Comparison of ENCODE assay signal across 8 mouse cellular contexts in the genomic region with DNA sequence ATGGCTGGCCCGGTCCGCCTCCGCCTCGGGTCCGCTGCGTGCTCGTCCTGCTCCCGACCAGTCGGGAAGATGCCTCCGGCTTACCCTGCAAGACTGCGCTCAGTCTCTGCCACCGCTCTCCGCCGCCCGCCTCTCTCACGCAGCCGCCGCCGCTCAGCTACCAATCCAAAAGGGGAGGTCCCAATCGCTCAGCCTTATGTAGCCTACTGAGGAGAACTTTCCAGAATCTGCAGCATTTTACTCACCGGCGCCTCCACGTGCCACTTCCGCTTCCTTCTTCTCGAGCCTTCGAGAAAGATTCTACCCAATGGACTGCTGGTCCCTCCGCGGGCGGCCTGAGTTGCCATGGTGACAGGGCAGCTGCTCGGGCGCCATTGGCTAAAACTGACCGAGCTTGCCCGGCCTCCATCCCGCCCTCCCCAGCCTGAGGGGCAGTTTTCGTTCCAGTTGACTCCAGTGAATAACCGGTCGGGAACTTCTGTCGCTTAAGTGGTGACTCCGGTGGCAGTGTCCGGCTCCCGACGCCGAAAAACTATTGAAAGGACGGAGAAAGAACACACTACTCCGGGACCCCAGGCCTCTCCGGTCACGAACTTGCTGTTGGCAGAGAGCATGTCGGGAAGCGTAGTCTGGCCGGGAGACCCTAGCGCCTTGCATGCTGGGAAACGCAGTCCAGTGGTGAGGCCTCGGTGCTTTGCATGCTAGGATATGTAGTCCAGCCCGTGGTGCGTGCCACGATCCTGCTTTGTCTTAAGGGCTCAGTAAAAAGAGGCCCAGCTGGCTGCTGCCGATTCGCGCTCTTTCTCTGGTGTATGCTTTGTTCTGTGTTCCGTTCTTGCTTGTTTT. TPM values are rescaled to one million over a fixed set of nuclear protein-coding genes. Genes with fewer than 3 reads are reported as not detected.
A peak's percentile ranks its signal among the peaks of the same experiment; 100 is the strongest.
DNase-seq lines count a peak whose midpoint lies in the region; ATAC-seq and TF ChIP-seq lines count a peak whose summit lies in the region.

A gene (minus strand): TSS at position 302 of the 846 bp plus-strand sequence.

- peaks cover 15 to 28% of the 10 kb centered on the region in 2 experiments for H3K36me3 ChIP-seq in CH12.LX (replicated peaks in 1 of 2; ENCODE audit: control insufficient read depth in 1 of 2, insufficient read depth in 1 of 2, low read length in 1 of 2)
- no peaks in the 10 kb centered on the region; the same call in none of the 2 replicates for H3K36me3 ChIP-seq in forebrain, embryonic 11.5 days (ENCODE audit: control insufficient read depth, insufficient read depth, low read length)
- peaks cover 5% of the 10 kb centered on the region for H3K36me3 ChIP-seq in heart, embryonic 16.5 days (ENCODE audit: control insufficient read depth, insufficient read depth)
- peaks cover 20% of the 10 kb centered on the region for H3K36me3 ChIP-seq in liver, embryonic 15.5 days (replicated peaks)
- H3K36me3 ChIP-seq in neural tube, embryonic 12.5 days: peaks cover 15% of the 10 kb centered on the region

- peak within 1 kb of the TSS; percentile 25; the same call in 1 of the 2 replicates for H3K27ac ChIP-seq in CH12.LX (ENCODE audit: insufficient read depth, low read depth)
- H3K27ac ChIP-seq in forebrain, embryonic 11.5 days (ENCODE audit: low read depth, low read length): peak within 1 kb of the TSS; percentile 78
- peak within 1 kb of the TSS; percentile 75 for H3K27ac ChIP-seq in heart, embryonic 16.5 days (ENCODE audit: low read length)
- H3K27ac ChIP-seq in liver, embryonic 15.5 days (replicated peaks): peak within 1 kb of the TSS; percentile 84
- peak within 1 kb of the TSS; percentile 53; the same call in 1 of the 2 replicates for H3K27ac ChIP-seq in neural tube, embryonic 12.5 days

- TF ChIP-seq RAD21 in CH12.LX (IDR thresholded peaks at IDR 0.05; ENCODE audit: low read depth, low read length): no peak

- peak within 1 kb of the TSS; percentile 79 to 97 (median 89) for H3K4me3 ChIP-seq in CH12.LX (replicated peaks in 1 of 3; ENCODE audit: low read depth in 2 of 3, low read length in 2 of 3, poor library complexity in 1 of 3)
- H3K4me3 ChIP-seq in forebrain, embryonic 11.5 days (ENCODE audit: low read depth, low read length): peak within 1 kb of the TSS; percentile 71
- H3K4me3 ChIP-seq in heart, embryonic 16.5 days (ENCODE audit: low read length): peak within 1 kb of the TSS; percentile 81
- H3K4me3 ChIP-seq in liver, embryonic 15.5 days (replicated peaks): peak within 1 kb of the TSS; percentile 77
- peak within 1 kb of the TSS; percentile 68 for H3K4me3 ChIP-seq in neural tube, embryonic 12.5 days

- TF ChIP-seq POLR2A in CH12.LX (IDR thresholded peaks at IDR 0.05; ENCODE audit: low read depth, low read length): peak; percentile 85

- peak within 1 kb of the TSS; percentile 88 for H3K4me2 ChIP-seq in CH12.LX (ENCODE audit: insufficient read depth, low read depth, poor library complexity, severe bottlenecking)
- peak within 1 kb of the TSS; percentile 84 for H3K4me2 ChIP-seq in forebrain, embryonic 11.5 days (ENCODE audit: low read depth, low read length, severe bottlenecking)
- H3K4me2 ChIP-seq in heart, embryonic 16.5 days (ENCODE audit: low read depth, low read length): peak within 1 kb of the TSS; percentile 90
- H3K4me2 ChIP-seq in liver, embryonic 15.5 days: peak within 1 kb of the TSS; percentile 98
- H3K4me2 ChIP-seq in neural tube, embryonic 12.5 days (replicated peaks): peak within 1 kb of the TSS; percentile 92

- H3K4me1 ChIP-seq in CH12.LX (ENCODE audit: control insufficient read depth in 1 of 2, insufficient read depth in 2 of 2): peaks cover 0 to 24% of the 10 kb centered on the region in 2 experiments; a peak in 2 of 4 replicates
- peaks cover 7% of the 10 kb centered on the region; the same call in 1 of the 2 replicates for H3K4me1 ChIP-seq in forebrain, embryonic 11.5 days (replicated peaks; ENCODE audit: control insufficient read depth, insufficient read depth, low read length)
- H3K4me1 ChIP-seq in heart, embryonic 16.5 days (ENCODE audit: control insufficient read depth, insufficient read depth, low read length): peaks cover 13% of the 10 kb centered on the region
- H3K4me1 ChIP-seq in liver, embryonic 15.5 days (replicated peaks): peaks cover 34% of the 10 kb centered on the region
- H3K4me1 ChIP-seq in neural tube, embryonic 12.5 days: peaks cover 20% of the 10 kb centered on the region

- peak; percentile 99 for DNase-seq in CH12.LX (ENCODE audit: extremely low read depth)
- peak; percentile 96 for DNase-seq in c-Kit-positive CD71-positive TER-119-negative erythroid progenitor cells, embryonic 14.5 days (ENCODE audit: low read depth)
- peak; percentile 99 for DNase-seq in forebrain, embryonic 11.5 days (ENCODE audit: low spot score)
- peak; percentile 97 to 99 for DNase-seq in kidney, postnatal 36 days
- peak; percentile 99 for DNase-seq in telencephalon, adult 2 months (ENCODE audit: low read depth, low spot score)

- no peak for TF ChIP-seq EP300 in CH12.LX (IDR thresholded peaks at IDR 0.05; ENCODE audit: low read length)

- TF ChIP-seq CTCF in CH12.LX (conservative IDR thresholded peaks at IDR 0.05 in 1 of 2, IDR thresholded peaks at IDR 0.05 in 1 of 2; ENCODE audit: low read depth in 2 of 2, low read length in 2 of 2): no peak

- H3K79me2 ChIP-seq in CH12.LX (replicated peaks; ENCODE audit: control insufficient read depth, extremely low read depth, insufficient read depth, poor library complexity, severe bottlenecking): peaks cover 30% of the 10 kb centered on the region

- in situ Hi-C loops in CH12.LX (cut with MboI; ENCODE audit: low pct_ligation_motif_present, low pct_unique_long_range_greater_than_20kb, low sequenced_read_pairs): no loop called here

- no peaks in the 10 kb centered on the region for H3K27me3 ChIP-seq in CH12.LX (replicated peaks)
- H3K27me3 ChIP-seq in forebrain, embryonic 11.5 days (ENCODE audit: control insufficient read depth, insufficient read depth, low read length): no peaks in the 10 kb centered on the region
- H3K27me3 ChIP-seq in heart, embryonic 16.5 days (ENCODE audit: control insufficient read depth, insufficient read depth, low read length): no peaks in the 10 kb centered on the region
- H3K27me3 ChIP-seq in liver, embryonic 15.5 days: no peaks in the 10 kb centered on the region
- no peaks in the 10 kb centered on the region for H3K27me3 ChIP-seq in neural tube, embryonic 12.5 days (replicated peaks)

- dilution Hi-C loops in CH12.LX (cut with MboI; ENCODE audit: extremely low pct_ligation_motif_present, extremely low pct_unique_long_range_greater_than_20kb, low sequenced_read_pairs): no loop called here

- under 1% methylated on average over 60 of the region's 60 CpGs for WGBS in forebrain, embryonic 11.5 days
- WGBS in heart, embryonic 16.5 days: under 1% methylated on average over 60 of the region's 60 CpGs
- WGBS in liver, embryonic 15.5 days (ENCODE audit: insufficient replicate concordance): under 1% methylated on average over 60 of the region's 60 CpGs
- WGBS in neural tube, embryonic 12.5 days: under 1% methylated on average over 58 of the region's 60 CpGs

- H3K9me3 ChIP-seq in CH12.LX (replicated peaks; ENCODE audit: low read length): no peaks in the 10 kb centered on the region
- H3K9me3 ChIP-seq in forebrain, embryonic 11.5 days (ENCODE audit: control insufficient read depth, low read length): no peaks in the 10 kb centered on the region
- H3K9me3 ChIP-seq in heart, embryonic 16.5 days (replicated peaks; ENCODE audit: control insufficient read depth, low read length): no peaks in the 10 kb centered on the region
- no peaks in the 10 kb centered on the region for H3K9me3 ChIP-seq in liver, embryonic 15.5 days (replicated peaks)
- H3K9me3 ChIP-seq in neural tube, embryonic 12.5 days: no peaks in the 10 kb centered on the region

- peak within 1 kb of the TSS; percentile 83 for H3K9ac ChIP-seq in CH12.LX (ENCODE audit: insufficient read depth, low read depth)
- peak within 1 kb of the TSS; percentile 80 for H3K9ac ChIP-seq in forebrain, embryonic 11.5 days (ENCODE audit: low read length)
- peak within 1 kb of the TSS; percentile 80 for H3K9ac ChIP-seq in heart, embryonic 16.5 days (ENCODE audit: low read length)
- H3K9ac ChIP-seq in liver, embryonic 15.5 days: peak within 1 kb of the TSS; percentile 81
- H3K9ac ChIP-seq in neural tube, embryonic 12.5 days: peak within 1 kb of the TSS; percentile 74

- peak; percentile 99 for ATAC-seq in forebrain, embryonic 11.5 days (replicated peaks; ENCODE audit: low FRiP score)
- peak; percentile 98 for ATAC-seq in heart, embryonic 16.5 days (replicated peaks; ENCODE audit: extremely low read depth, insufficient read depth, low FRiP score)
- peak; percentile 99 for ATAC-seq in liver, embryonic 15.5 days (ENCODE audit: insufficient read depth)
- peak; percentile 99 for ATAC-seq in neural tube, embryonic 12.5 days (ENCODE audit: low FRiP score, low read depth)

TF ChIP-seq in CH12.LX, 34 proteins besides CTCF, POLR2A, EP300 and RAD21 (continues in another document):
- TF ChIP-seq NELFE (IDR thresholded peaks at IDR 0.05; ENCODE audit: low read depth, low read length): peak; percentile 83
- TF ChIP-seq PAX5 (IDR thresholded peaks at IDR 0.05; ENCODE audit: low read length): no peak
- peak; percentile 99 for TF ChIP-seq KAT2A (IDR thresholded peaks at IDR 0.05; ENCODE audit: insufficient replicate concordance, low read length)
- TF ChIP-seq SIN3A (IDR thresholded peaks at IDR 0.05; ENCODE audit: low read length): peak; percentile 92
- TF ChIP-seq ZKSCAN1 (IDR thresholded peaks at IDR 0.05; ENCODE audit: borderline replicate concordance, low read depth, low read length): no peak
- peak; percentile 97 for TF ChIP-seq BHLHE40 (IDR thresholded peaks at IDR 0.05; ENCODE audit: low read depth, low read length)
- TF ChIP-seq TCF12 (IDR thresholded peaks at IDR 0.05; ENCODE audit: low read depth, low read length): peak; percentile 70
- peak; percentile 68; the same call in 1 of the 2 replicates for TF ChIP-seq POLR2AphosphoS2 (IDR thresholded peaks at IDR 0.05; ENCODE audit: low read depth, low read length)
- no peak for TF ChIP-seq SMC3 (IDR thresholded peaks at IDR 0.05; ENCODE audit: low read depth, low read length)
- TF ChIP-seq GABPA (IDR thresholded peaks at IDR 0.05; ENCODE audit: insufficient replicate concordance, low read depth, low read length): peak; percentile 70; the same call in 1 of the 2 replicates
- TF ChIP-seq MAZ (IDR thresholded peaks at IDR 0.05; ENCODE audit: low read depth, low read length): 0 out of 2 replicates have a peak, but pooled peaks have one; percentile 42
- TF ChIP-seq E2F4 (IDR thresholded peaks at IDR 0.05; ENCODE audit: insufficient replicate concordance, low read depth, low read length): no peak

RNA-seq across cellular contexts. Expression of the gene that starts here (rescaled TPM):
- total RNA-seq in CH12.LX (2012; rRNA removed): 57.5 and 92.8 TPM in 2 replicates
- total RNA-seq in CH12.LX (2014; rRNA removed): 80.9 and 81.2 TPM in 2 replicates
- 156 and 167 TPM in 2 replicates for polyA plus RNA-seq in CH12.LX (2012; ENCODE audit: insufficient read length, low read depth)
- 144 TPM in 2 replicates for polyA plus RNA-seq in forebrain, embryonic 11.5 days (2014; fragmentation: Nextera tagmentation; extraction: Ambion mirVana)
- 27.7 and 29.1 TPM in 2 replicates for polyA plus RNA-seq in heart, embryonic 16.5 days (2015; fragmentation: Nextera tagmentation; extraction: Ambion mirVana)
- polyA plus RNA-seq in liver, embryonic 15.5 days (2015; fragmentation: Nextera tagmentation; extraction: Ambion mirVana): 24.5 and 25.4 TPM in 2 replicates
- polyA plus RNA-seq in neural tube, embryonic 12.5 days (2016; fragmentation: Nextera tagmentation; extraction: Ambion mirVana): 96.7 and 99.8 TPM in 2 replicates

Comparison
In these comparisons a context has a peak if more than half of its experiments do, and no peak if none do; other contexts are left out.
1. Peak in every context shown above with its lines: DNase-seq, ATAC-seq, H3K4me3 ChIP-seq and H3K27ac ChIP-seq.
2. H3K27ac ChIP-seq: peak in every context shown above with its lines; median percentile 84 in liver, embryonic 15.5 days; 78 in forebrain, embryonic 11.5 days; 75 in heart, embryonic 16.5 days; 53 in neural tube, embryonic 12.5 days; 25 in CH12.LX.